ENCODE assay signal across 8 mouse cellular contexts in the genomic region with DNA sequence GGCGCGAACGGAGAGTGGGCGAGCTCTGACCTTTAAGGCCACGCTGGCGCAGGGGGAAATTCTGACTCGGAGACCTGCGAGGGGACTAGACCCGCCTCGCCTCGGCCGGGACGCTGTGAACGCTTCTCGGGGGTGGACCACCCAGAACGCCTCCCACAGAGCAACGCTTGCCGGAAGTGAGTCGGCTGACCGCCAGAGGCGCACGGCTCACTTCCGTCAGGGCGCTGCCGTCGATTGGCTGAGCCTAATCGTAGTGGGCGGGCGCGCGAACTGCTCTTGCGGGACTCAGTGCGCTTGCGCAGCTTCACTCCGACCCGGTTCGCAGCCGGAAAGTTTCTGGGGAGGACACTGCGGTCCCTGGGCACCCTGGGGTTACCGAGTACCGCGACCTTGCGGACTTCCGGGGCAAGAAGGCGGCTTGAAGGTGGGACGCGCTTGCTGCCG. TPM values are rescaled to one million over a fixed set of nuclear protein-coding genes. Genes with fewer than 3 reads are reported as not detected.
DNase-seq lines count a peak whose midpoint lies in the region; ATAC-seq and TF ChIP-seq lines count a peak whose summit lies in the region.

A gene (minus strand): TSS at position 148 of the 444 bp plus-strand sequence.
A gene (plus strand): TSS at position 273 of the 444 bp plus-strand sequence.

- H3K36me3 ChIP-seq in hindbrain, postnatal 0 days (ENCODE audit: insufficient read depth, low read length): no peaks in the 10 kb centered on the region

- H3K4me1 ChIP-seq in hindbrain, postnatal 0 days (ENCODE audit: insufficient read depth, low read length): 0 out of 2 replicates have a peak, but pooled peaks cover 8% of the 10 kb centered on the region

- H3K27ac ChIP-seq in hindbrain, postnatal 0 days: peak within 1 kb of the TSS; percentile 84
- H3K27ac ChIP-seq in left cerebral cortex, adult 2 months: peak within 1 kb of the TSS; percentile 93

- no peaks in the 10 kb centered on the region for H3K27me3 ChIP-seq in hindbrain, postnatal 0 days (ENCODE audit: insufficient read depth, low read length)

- H3K9ac ChIP-seq in hindbrain, postnatal 0 days (replicated peaks; ENCODE audit: low read length): peak within 1 kb of the TSS; percentile 66

- TF ChIP-seq CTCF in hindbrain, postnatal 0 days (IDR thresholded peaks at IDR 0.05; ENCODE audit: low read depth): peak; percentile 86
- peak; percentile 54 for TF ChIP-seq CTCF in left cerebral cortex, adult 2 months (IDR thresholded peaks at IDR 0.05)

- H3K4me2 ChIP-seq in hindbrain, postnatal 0 days (ENCODE audit: low read depth, low read length): peak within 1 kb of the TSS; percentile 63

- peak; percentile 84 for ATAC-seq in hindbrain, postnatal 0 days
- ATAC-seq in megakaryocyte, adult 5-6 weeks (ENCODE audit: poor library complexity, severe bottlenecking): peak; percentile 80

- no peaks in the 10 kb centered on the region for H3K9me3 ChIP-seq in hindbrain, postnatal 0 days (ENCODE audit: low read length)

- H3K4me3 ChIP-seq in hindbrain, postnatal 0 days (ENCODE audit: low read length): peak within 1 kb of the TSS; percentile 76
- peak within 1 kb of the TSS; percentile 77 for H3K4me3 ChIP-seq in left cerebral cortex, adult 2 months

- 0% methylated on average over 48 of the region's 48 CpGs for WGBS in hindbrain, postnatal 0 days

- peak; percentile 96 for DNase-seq in T-cell, adult 2 months (ENCODE audit: low spot score)
- DNase-seq in cerebellum, postnatal 36 days: peak; percentile 97 to 98
- DNase-seq in gastrocnemius, adult 18-20 months (ENCODE audit: low spot score): peak; percentile 97
- DNase-seq in hindbrain, postnatal 0 days (ENCODE audit: low spot score): peak; percentile 99
- peak; percentile 93 to 96 for DNase-seq in left cerebral cortex, adult 2 months (ENCODE audit: extremely low spot score in 1 of 2, low spot score in 2 of 2)
- peak; percentile 94 to 95 for DNase-seq in right cerebral cortex, adult 2 months (ENCODE audit: low spot score in 2 of 2)
- peak; percentile 97 for DNase-seq in urinary bladder, postnatal 14 days (ENCODE audit: low spot score)

- intact Hi-C loops in left cerebral cortex, adult 2 months (cut with DNase I): loop anchor here (5.0 to 10.0 kb wide), 2 partner anchors 128 to 220 kb away; a partner anchor contains a TSS

RNA-seq across cellular contexts. Expression of the first gene that starts in this region (rescaled TPM):
- total RNA-seq in gastrocnemius, adult 18-20 months (2021): 100 to 1,000 TPM; 750 to 787 TPM
- 126 and 135 TPM in 2 replicates for total RNA-seq in hindbrain, postnatal 0 days (2014; rRNA removed)
- polyA plus RNA-seq in hindbrain, postnatal 0 days (2015; fragmentation: Nextera tagmentation; extraction: Ambion mirVana): 449 and 470 TPM in 2 replicates
- 100 to 1,000 TPM; 190 TPM for total RNA-seq in left cerebral cortex, adult 2 months (2021)
- total RNA-seq in megakaryocyte, adult 5-6 weeks (2015): 118 and 123 TPM in 2 replicates
- 153 and 156 TPM in 2 replicates for total RNA-seq in megakaryocyte, adult 5-6 weeks (2017)

RNA-seq across cellular contexts. Expression of the second gene that starts in this region (rescaled TPM):
- under 1 TPM; 0.21 to 0.46 TPM for total RNA-seq in gastrocnemius, adult 18-20 months (2021)
- 0.52 and 2.4 TPM in 2 replicates for total RNA-seq in hindbrain, postnatal 0 days (2014; rRNA removed)
- 0.09 and 0.34 TPM in 2 replicates for polyA plus RNA-seq in hindbrain, postnatal 0 days (2015; fragmentation: Nextera tagmentation; extraction: Ambion mirVana)
- total RNA-seq in left cerebral cortex, adult 2 months (2021): under 1 TPM; 0.44 to 0.70 TPM
- total RNA-seq in megakaryocyte, adult 5-6 weeks (2015): 0.11 and 2.2 TPM in 2 replicates
- 0.26 and 0.81 TPM in 2 replicates for total RNA-seq in megakaryocyte, adult 5-6 weeks (2017)

Comparison
In these comparisons a context has a peak if more than half of its experiments do, and no peak if none do; other contexts are left out.
1. Peak in every context shown above with its lines: DNase-seq, ATAC-seq, H3K4me3 ChIP-seq and H3K27ac ChIP-seq.